Mouse (Mus musculus) liver, embryonic 12.5 days (tissue): Measurements from ENCODE around the gene Eif4b. TPM values are rescaled to one million over a fixed set of nuclear protein-coding genes. Genes with fewer than 3 reads are reported as not detected.

ENCODE experiments used
- ATAC-seq: fragments of 200-750 bp; cut with Nextera tagmentation; 2 replicates; pipeline ENCODE4 v1.8.0; 2017; ENCODE audit warnings: moderate number of reproducible peaks, mild to moderate bottlenecking, moderate library complexity
- H3K27ac ChIP-seq: fragments of 300-500 bp; sonication (generic); 2 replicates; pipeline ENCODE4 v1.5.1; 2016; ENCODE audit warnings: mild to moderate bottlenecking
- H3K27me3 ChIP-seq: fragments of 300-500 bp; sonication (generic); replicated peaks from 2 replicates; pipeline ENCODE4 v1.6.1; 2016; ENCODE audit warnings: mild to moderate bottlenecking, moderate library complexity
- H3K36me3 ChIP-seq: fragments of 300-500 bp; sonication (generic); 2 replicates; pipeline ENCODE4 v1.6.1; 2016; ENCODE audit warnings: mild to moderate bottlenecking, moderate library complexity
- H3K4me1 ChIP-seq: fragments of 300-500 bp; sonication (generic); 2 replicates; pipeline ENCODE4 v1.6.1; 2016
- H3K4me2 ChIP-seq: fragments of 300-500 bp; sonication (generic); 2 replicates; pipeline ENCODE4 v1.6.1; 2016; ENCODE audit warnings: mild to moderate bottlenecking, moderate library complexity
- H3K4me3 ChIP-seq: fragments of 300-500 bp; sonication (generic); 2 replicates; pipeline ENCODE4 v1.5.1; 2016; ENCODE audit warnings: mild to moderate bottlenecking, moderate library complexity
- H3K9ac ChIP-seq: fragments of 300-500 bp; sonication (generic); 2 replicates; pipeline ENCODE4 v1.6.1; 2016; ENCODE audit warnings: mild to moderate bottlenecking, moderate library complexity
- H3K9me3 ChIP-seq: fragments of 300-500 bp; sonication (generic); replicated peaks from 2 replicates; pipeline ENCODE4 v1.6.1; 2016; ENCODE audit warnings: mild to moderate bottlenecking, moderate library complexity
- WGBS: fragments of 180-500 bp; shearing (Covaris S2); methylation state at CpG from one replicate; pipeline ENCODE4 v1.1.7; 2016; ENCODE audit not compliant: insufficient replicate concordance; 5-methylcytosine and 5-hydroxymethylcytosine counted together
- polyA plus RNA-seq: library from polyadenylated mRNA; unstranded; fragments of >200 nt; fragmentation: Nextera tagmentation; extraction: Ambion mirVana; gene quantifications from 2 replicates; pipeline ENCODE4 v1.2.1, GENCODE M21; 2016

The Eif4b gene
- polyA plus RNA-seq, 1 experiment from 2014 or later: 91.7 TPM

- no peaks in the 10 kb centered on the region for H3K36me3 ChIP-seq
- no peak overlapping the region for H3K9ac ChIP-seq
- no peaks in the 10 kb centered on the region for H3K9me3 ChIP-seq
- peaks cover 25% of the 10 kb centered on the region for H3K27me3 ChIP-seq
- no peak for ATAC-seq
- H3K27ac ChIP-seq: no peak overlapping the region
- H3K4me3 ChIP-seq: no peak overlapping the region
- 0 out of 2 replicates have a peak, but pooled peaks cover 5% of the 10 kb centered on the region for H3K4me1 ChIP-seq
- no peak overlapping the region for H3K4me2 ChIP-seq
Observed at GRCm38 (mm10) chr15:102049871-102050270, 23.7 kb upstream of the Eif4b start.

- H3K9ac ChIP-seq: peak overlapping the region; percentile 12; the same call in 1 of the 2 replicates
- ATAC-seq: 0 out of 2 replicates have a peak, but pooled peaks have one; percentile 42
- 0 out of 2 replicates have a peak overlapping the region, but pooled peaks have one; percentile 39 for H3K27ac ChIP-seq
- no peaks in the 10 kb centered on the region for H3K36me3 ChIP-seq
- H3K9me3 ChIP-seq: no peaks in the 10 kb centered on the region
- H3K4me2 ChIP-seq: peak overlapping the region; percentile 65
- 2% methylated on average over 33 of the region's 33 CpGs for WGBS
- peaks cover 25% of the 10 kb centered on the region for H3K27me3 ChIP-seq
- H3K4me3 ChIP-seq: peak overlapping the region; percentile 42
- 0 out of 2 replicates have a peak, but pooled peaks cover 5% of the 10 kb centered on the region for H3K4me1 ChIP-seq
Observed at GRCm38 (mm10) chr15:102051920-102052683, 21.5 kb upstream of the Eif4b start.

- 75% methylated on average over 15 of the region's 15 CpGs for WGBS
Observed at GRCm38 (mm10) chr15:102056495-102057174, 16.9 kb upstream of the Eif4b start.

GRCm38 (mm10) chr15:102065661-102066325 is 7.8 kb upstream of the Eif4b start:
- peaks cover 28% of the 10 kb centered on the region for H3K27me3 ChIP-seq
- ATAC-seq: peak; percentile 73
- H3K9ac ChIP-seq: no peak overlapping the region
- no peaks in the 10 kb centered on the region for H3K9me3 ChIP-seq
- no peaks in the 10 kb centered on the region for H3K36me3 ChIP-seq
- no peak overlapping the region for H3K4me2 ChIP-seq
- no peak overlapping the region for H3K27ac ChIP-seq
- no peak overlapping the region for H3K4me3 ChIP-seq
- H3K4me1 ChIP-seq: peaks cover 33% of the 10 kb centered on the region
- 3% methylated on average over 20 of the region's 20 CpGs for WGBS

More at GRCm38 (mm10) chr15:102056495-102057174, 16.9 kb upstream of the Eif4b start:
- Histone ChIP-seq H3K36me3 (no peaks in the 10 kb centered on the region), H3K9me3 (no peaks in the 10 kb centered on the region), H3K27me3 (peaks cover 17% of the 10 kb centered on the region), H3K27ac (no peak overlapping the region), H3K4me3 (no peak overlapping the region), H3K9ac (no peak overlapping the region), H3K4me1 (0 out of 2 replicates have a peak, but pooled peaks cover 5% of the 10 kb centered on the region), H3K4me2 (no peak overlapping the region)
- ATAC-seq: no peak

- WGBS: 58% methylated on average over 13 of the region's 13 CpGs
- Histone ChIP-seq H3K36me3 (peaks cover 6% of the 10 kb centered on the region), H3K27me3 (peaks cover 19% of the 10 kb centered on the region), H3K4me3 (no peak overlapping the region), H3K9ac (no peak overlapping the region), H3K9me3 (no peaks in the 10 kb centered on the region), H3K4me2 (peak overlapping the region; percentile 28), H3K27ac (no peak overlapping the region), H3K4me1 (peaks cover 42% of the 10 kb centered on the region)
- ATAC-seq: no peak
Observed at GRCm38 (mm10) chr15:102070476-102071467, 2.8 kb upstream of the Eif4b start.

GRCm38 (mm10) chr15:102072963-102073558 is 512 bp upstream of the Eif4b start:
- Histone ChIP-seq H3K4me3 (peak overlapping the region; percentile 96), H3K4me1 (peaks cover 63% of the 10 kb centered on the region), H3K9ac (peak overlapping the region; percentile 47), H3K9me3 (no peaks in the 10 kb centered on the region), H3K4me2 (peak overlapping the region; percentile 92), H3K27ac (peak overlapping the region; percentile 94; the same call in 1 of the 2 replicates), H3K36me3 (peaks cover 9% of the 10 kb centered on the region), H3K27me3 (0 out of 2 replicates have a peak, but pooled peaks cover 4% of the 10 kb centered on the region)
- ATAC-seq: peak; percentile 12
- WGBS: 15% methylated on average over 6 of the region's 6 CpGs

GRCm38 (mm10) chr15:102074070-102074731 is 628 bp downstream of the Eif4b start:
- peak overlapping the region; percentile 94 for H3K27ac ChIP-seq
- 0 out of 2 replicates have a peak, but pooled peaks cover 1% of the 10 kb centered on the region for H3K27me3 ChIP-seq
- H3K4me1 ChIP-seq: peaks cover 72% of the 10 kb centered on the region
- peak overlapping the region; percentile 96 for H3K4me3 ChIP-seq
- H3K9ac ChIP-seq: peak overlapping the region; percentile 98
- H3K9me3 ChIP-seq: no peaks in the 10 kb centered on the region
- ATAC-seq: peak; percentile 25
- under 1% methylated on average over 57 of the region's 57 CpGs for whole genome bisulfite sequencing
- peaks cover 18% of the 10 kb centered on the region for H3K36me3 ChIP-seq
- peak overlapping the region; percentile 92 for H3K4me2 ChIP-seq

GRCm38 (mm10) chr15:102074876-102075585 is 1.5 kb downstream of the Eif4b start:
- peak overlapping the region; percentile 92 for H3K4me2 ChIP-seq
- H3K27ac ChIP-seq: peak overlapping the region; percentile 94
- H3K36me3 ChIP-seq: peaks cover 27% of the 10 kb centered on the region
- 3% methylated on average over 11 of the region's 11 CpGs for WGBS
- peak overlapping the region; percentile 96 for H3K4me3 ChIP-seq
- ATAC-seq: no peak
- no peaks in the 10 kb centered on the region for H3K27me3 ChIP-seq
- peak overlapping the region; percentile 98 for H3K9ac ChIP-seq
- H3K9me3 ChIP-seq: no peaks in the 10 kb centered on the region
- H3K4me1 ChIP-seq: peaks cover 74% of the 10 kb centered on the region

GRCm38 (mm10) chr15:102077111-102077677 is 3.6 kb downstream of the Eif4b start:
- Histone ChIP-seq H3K9me3 (no peaks in the 10 kb centered on the region), H3K9ac (no peak overlapping the region), H3K4me1 (peaks cover 64% of the 10 kb centered on the region), H3K36me3 (peaks cover 48% of the 10 kb centered on the region), H3K27me3 (no peaks in the 10 kb centered on the region), H3K4me3 (no peak overlapping the region), H3K27ac (no peak overlapping the region), H3K4me2 (peak overlapping the region; percentile 40; the same call in 1 of the 2 replicates)
- 55% methylated on average over 2 of the region's 2 CpGs for WGBS
- ATAC-seq: no peak
